Comparison of ENCODE assay signal across 27 mouse cellular contexts in the genomic region with DNA sequence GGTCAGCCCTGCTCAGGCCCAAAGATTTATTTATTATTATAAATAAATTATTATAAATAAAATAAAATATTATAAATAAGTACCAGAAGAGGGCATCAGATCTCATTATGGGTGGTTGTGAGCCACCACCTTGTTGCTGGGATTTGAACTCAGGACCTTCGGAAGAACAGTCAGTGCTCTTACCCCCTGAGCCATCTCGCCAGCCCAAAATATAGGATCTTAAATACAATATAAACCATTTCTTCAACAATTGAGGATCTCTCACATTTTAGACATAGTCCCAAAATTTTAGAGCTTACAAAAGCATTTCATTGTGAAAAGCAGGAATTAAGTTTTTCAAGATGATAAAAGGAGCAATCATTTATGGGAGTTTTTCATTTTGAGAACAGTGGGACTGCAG. TPM values are rescaled to one million over a fixed set of nuclear protein-coding genes. Genes with fewer than 3 reads are reported as not detected.
"Had no signal": no experiment of that assay in that cellular context is flagged by ENCODE, and none has a peak within 500 bp of the region (broad histone marks: within the 10 kb centered on the region; RNA-seq: fewer than 3 reads in every experiment).

No protein-coding gene starts in this region.

- H3K36me3 ChIP-seq: embryonic facial prominence, embryonic 10.5 days; embryonic facial prominence, embryonic 12.5 days; embryonic facial prominence, embryonic 13.5 days; embryonic facial prominence, embryonic 15.5 days; forebrain, embryonic 10.5 days; forebrain, embryonic 12.5 days; forebrain, embryonic 15.5 days had no signal

- H3K4me1 ChIP-seq: embryonic facial prominence, embryonic 12.5 days; embryonic facial prominence, embryonic 13.5 days had no signal

- H3K27ac ChIP-seq: embryonic facial prominence, embryonic 10.5 days; embryonic facial prominence, embryonic 12.5 days; embryonic facial prominence, embryonic 13.5 days; embryonic facial prominence, embryonic 15.5 days; forebrain, embryonic 10.5 days; forebrain, embryonic 12.5 days; forebrain, embryonic 13.5 days; forebrain, embryonic 15.5 days; gastrocnemius, adult 2 months; heart, adult 2 months had no signal

- H3K4me3 ChIP-seq: embryonic facial prominence, embryonic 10.5 days; embryonic facial prominence, embryonic 12.5 days; embryonic facial prominence, embryonic 13.5 days; embryonic facial prominence, embryonic 15.5 days; erythroblast, embryonic 14.5 days; forebrain, embryonic 10.5 days; forebrain, embryonic 12.5 days; forebrain, embryonic 13.5 days; forebrain, embryonic 15.5 days; gastrocnemius, adult 2 months; heart, adult 2 months had no signal

- DNase-seq: cerebellum, adult 9-10 months; cerebellum, adult 9-11 months; cerebellum, postnatal 10 days; cerebellum, postnatal 14 days; cerebellum, postnatal 25 days; cerebellum, postnatal 36 days; embryo, embryonic 11 days; forebrain, postnatal 0 days; gastrocnemius, adult 2 months; gastrocnemius, postnatal 10 days; gastrocnemius, postnatal 14 days; gastrocnemius, postnatal 25 days; gastrocnemius, postnatal 36 days; heart, adult 11 months; heart, adult 18-20 months; heart, adult 2 months had no signal

- H3K9ac ChIP-seq: embryonic facial prominence, embryonic 12.5 days; embryonic facial prominence, embryonic 13.5 days; embryonic facial prominence, embryonic 15.5 days; forebrain, embryonic 12.5 days; forebrain, embryonic 13.5 days; forebrain, embryonic 15.5 days; forebrain, postnatal 0 days had no signal

- H3K9me3 ChIP-seq: embryonic facial prominence, embryonic 10.5 days; embryonic facial prominence, embryonic 12.5 days; embryonic facial prominence, embryonic 13.5 days; embryonic facial prominence, embryonic 15.5 days; forebrain, embryonic 10.5 days; forebrain, embryonic 12.5 days; forebrain, embryonic 13.5 days; forebrain, embryonic 15.5 days had no signal

RNA-seq across cellular contexts. Expression of a gene that starts 2.2 kb away (rescaled TPM):
- polyA plus RNA-seq: forebrain, embryonic 14.5 days; forebrain, embryonic 16.5 days had no signal
